Mouse (Mus musculus) megakaryocyte, embryonic 14.5 days (primary cell): ENCODE results near the gene Abcb9. TPM values are rescaled to one million over a fixed set of nuclear protein-coding genes. Genes with fewer than 3 reads are reported as not detected.

Experiments
- H3K27me3 ChIP-seq: replicated peaks from 2 replicates; pipeline ENCODE3; 2012; ENCODE audit warnings: inconsistent platforms
- H3K36me3 ChIP-seq: replicated peaks from 2 replicates; pipeline ENCODE3; 2012; ENCODE audit warnings: low read length, inconsistent platforms, mixed read lengths
- H3K4me1 ChIP-seq: 2 replicates; pipeline ENCODE4 v1.6.1; 2012; ENCODE audit warnings: inconsistent platforms
- H3K4me3 ChIP-seq: replicated peaks from 2 replicates; pipeline ENCODE3; 2012; ENCODE audit warnings: moderate library complexity, mild to moderate bottlenecking, inconsistent platforms
- H3K9me3 ChIP-seq: 2 replicates; pipeline ENCODE4 v1.6.1; 2012; ENCODE audit warnings: inconsistent platforms
- FLI1 ChIP-seq: IDR thresholded peaks from 2 replicates; pipeline ENCODE4 v1.6.1; 2012; ENCODE audit warnings: low read length, inconsistent platforms, mixed read lengths
- GATA1 ChIP-seq: IDR thresholded peaks from 3 replicates; pipeline ENCODE4 v1.6.1; 2012; ENCODE audit warnings: mixed read lengths, low read length, inconsistent platforms, borderline replicate concordance
- polyA plus RNA-seq: library from polyadenylated mRNA; stranded (reverse); fragments of >175 nt; gene quantifications from 2 replicates; pipeline ENCODE4 v1.2.3, GENCODE M21; 2012; ENCODE audit warnings: low replicate concordance; ENCODE audit not compliant: insufficient read depth

The Abcb9 gene
- polyA plus RNA-seq, 1 experiment, result 23.8 TPM

DNA sequence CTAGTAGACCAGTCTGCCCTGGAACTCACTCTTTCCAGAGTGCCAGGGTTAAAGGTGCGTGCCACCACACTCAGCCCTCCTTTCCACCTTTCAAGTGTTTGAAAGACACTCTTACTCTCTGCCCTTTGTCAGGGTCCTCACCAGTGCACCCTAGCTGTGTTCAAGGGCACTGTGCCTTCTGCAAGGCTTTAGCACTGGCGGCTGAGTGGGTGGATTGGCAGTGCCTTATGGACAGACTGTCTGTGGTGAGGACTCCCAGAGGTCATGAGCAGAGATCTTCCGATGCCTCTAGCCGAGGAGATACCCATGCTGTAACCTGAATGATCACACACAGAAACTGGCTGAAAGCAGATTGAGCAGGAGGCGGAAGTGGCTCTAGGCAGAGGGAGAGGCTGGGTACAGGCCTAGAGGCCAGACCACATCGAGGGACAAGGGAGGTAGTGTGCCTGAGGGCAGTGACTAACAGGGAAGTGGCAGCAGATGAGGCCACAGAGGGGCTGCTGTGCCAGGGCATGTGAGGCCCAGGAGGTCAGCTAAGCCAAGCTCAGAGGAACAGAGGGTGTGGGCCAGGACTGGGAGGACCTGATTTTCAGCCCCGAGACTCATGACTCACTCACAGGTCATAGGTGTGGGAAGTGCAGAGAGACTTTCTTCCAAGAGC lies 48.7 kb downstream of the Abcb9 start:
- peaks cover 34% of the 10 kb centered on the region for H3K36me3 ChIP-seq
- peak overlapping the region; percentile 77 for H3K4me3 ChIP-seq
- no peaks in the 10 kb centered on the region for H3K9me3 ChIP-seq
- H3K4me1 ChIP-seq, result peaks cover 98% of the 10 kb centered on the region
- TF ChIP-seq GATA1, result no peak
- TF ChIP-seq FLI1, result no peak
- no peaks in the 10 kb centered on the region for H3K27me3 ChIP-seq

DNA sequence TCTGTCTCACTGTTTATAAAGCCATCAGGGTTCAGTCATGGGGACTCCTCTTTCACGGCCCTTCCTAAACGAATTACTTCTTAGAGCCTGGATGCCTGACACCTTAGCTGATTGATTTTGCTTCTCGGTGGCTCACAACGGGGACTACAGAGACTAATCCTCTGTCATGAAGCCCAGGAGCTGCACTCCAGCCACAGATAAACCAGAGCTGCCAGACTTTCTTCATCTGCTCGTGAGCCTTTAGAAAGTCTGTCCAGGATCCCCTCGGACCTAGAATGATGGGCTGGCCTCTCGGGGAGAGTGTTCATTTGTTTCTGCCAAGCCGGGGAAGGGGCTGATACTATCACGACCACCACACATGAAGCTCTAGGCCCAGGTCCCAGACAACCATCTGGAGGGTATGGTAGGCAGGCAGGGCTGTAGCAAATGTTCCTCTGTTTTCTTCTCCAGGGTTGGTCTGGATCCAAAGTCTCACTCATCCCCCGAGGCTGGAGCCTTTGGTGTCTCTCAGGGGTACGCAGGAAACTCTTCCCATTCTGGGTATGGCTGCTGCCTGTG lies 50.1 kb downstream of the Abcb9 start:
- H3K27me3 ChIP-seq, result no peaks in the 10 kb centered on the region
- H3K9me3 ChIP-seq, result no peaks in the 10 kb centered on the region
- no peak for TF ChIP-seq FLI1
- no peak for TF ChIP-seq GATA1
- H3K4me1 ChIP-seq, result peaks cover 93% of the 10 kb centered on the region
- no peak overlapping the region for H3K4me3 ChIP-seq
- H3K36me3 ChIP-seq, result peaks cover 40% of the 10 kb centered on the region

DNA sequence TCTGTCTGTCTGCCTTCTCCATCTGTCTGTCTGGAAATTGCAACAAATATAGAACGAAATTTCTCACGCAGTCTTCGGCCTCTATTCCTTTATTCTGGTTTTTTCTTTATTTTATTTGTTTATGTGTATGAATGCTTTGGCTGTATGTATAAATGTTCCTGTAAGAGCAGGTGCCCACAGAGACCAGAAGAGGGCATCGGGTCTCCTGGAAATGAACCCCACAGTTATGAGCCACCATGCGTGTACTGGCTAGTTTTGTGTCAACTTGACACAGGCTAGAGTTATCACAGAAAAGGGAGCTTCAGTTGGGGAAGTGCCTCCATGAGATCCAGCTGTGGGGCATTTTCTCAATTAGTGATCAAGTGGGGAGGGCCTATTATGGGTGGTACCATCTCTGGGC lies 51.6 kb downstream of the Abcb9 start:
- TF ChIP-seq FLI1, result no peak
- no peak for TF ChIP-seq GATA1
- Histone ChIP-seq H3K9me3 (no peaks in the 10 kb centered on the region), H3K4me3 (peak overlapping the region; percentile 86), H3K27me3 (no peaks in the 10 kb centered on the region), H3K36me3 (peaks cover 45% of the 10 kb centered on the region), H3K4me1 (peaks cover 89% of the 10 kb centered on the region)

DNA sequence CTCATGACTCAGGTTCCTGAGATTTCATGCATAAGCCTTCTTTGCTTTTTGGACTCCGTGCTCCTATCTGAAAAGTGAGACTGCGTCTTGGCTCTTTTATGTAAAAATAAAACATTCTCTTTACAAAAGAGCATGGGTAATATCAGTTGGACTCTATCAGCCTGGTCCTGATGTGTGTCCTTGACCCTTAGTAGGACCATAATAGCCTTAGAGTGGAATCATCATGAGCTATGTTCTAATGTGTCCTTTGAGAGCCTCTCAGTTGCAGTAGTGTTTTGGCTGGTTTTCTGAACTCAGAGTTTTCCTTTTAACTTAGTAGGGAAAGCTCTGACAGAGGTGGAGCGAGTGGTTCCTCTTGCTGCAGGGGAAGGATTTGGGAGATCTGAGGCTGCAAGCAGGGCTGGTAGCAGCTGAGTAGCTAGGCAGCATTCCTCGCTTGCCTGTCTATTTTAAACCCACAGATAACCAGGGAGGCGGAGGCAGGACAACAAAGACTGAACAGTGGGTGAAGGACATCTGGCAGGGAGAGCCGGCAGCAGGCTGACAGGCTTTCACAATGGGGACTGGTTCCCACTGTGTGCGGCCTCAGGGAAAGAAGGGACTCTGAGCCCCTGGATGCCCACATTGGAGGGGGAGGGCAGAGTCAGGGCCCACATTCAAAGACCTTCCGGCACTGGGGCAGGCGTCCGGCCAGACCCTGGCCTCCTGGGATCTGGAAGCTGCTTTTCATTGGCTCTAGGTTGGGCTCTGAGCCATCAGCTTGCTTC lies 52.2 kb downstream of the Abcb9 start:
- Histone ChIP-seq H3K9me3 (no peaks in the 10 kb centered on the region), H3K27me3 (no peaks in the 10 kb centered on the region), H3K4me3 (peak overlapping the region; percentile 86), H3K36me3 (peaks cover 44% of the 10 kb centered on the region), H3K4me1 (peaks cover 88% of the 10 kb centered on the region)
- TF ChIP-seq FLI1 (no peak), GATA1 (no peak)

DNA sequence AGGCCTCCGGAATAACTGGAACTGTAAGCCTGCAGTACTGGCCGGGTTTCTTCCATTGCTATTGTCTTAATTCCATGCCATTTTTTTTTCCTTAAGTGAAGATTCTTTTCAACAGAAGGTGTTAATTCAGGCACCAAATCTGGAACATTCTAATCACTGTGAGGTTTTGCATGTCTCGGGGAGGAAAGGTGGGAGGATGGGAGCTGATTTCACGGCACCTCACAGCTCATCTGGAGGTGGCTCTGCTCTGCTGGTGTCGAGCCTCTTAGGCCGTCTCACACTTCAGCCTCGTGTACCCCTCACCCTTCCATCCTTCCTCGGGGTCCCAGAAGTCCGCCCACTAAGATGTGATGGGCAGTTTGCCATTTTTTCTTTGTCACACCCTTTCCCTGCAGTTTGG lies 54.5 kb downstream of the Abcb9 start:
- Histone ChIP-seq H3K4me1 (peaks cover 84% of the 10 kb centered on the region), H3K36me3 (peaks cover 25% of the 10 kb centered on the region), H3K27me3 (no peaks in the 10 kb centered on the region), H3K4me3 (no peak overlapping the region), H3K9me3 (no peaks in the 10 kb centered on the region)
- no peak for TF ChIP-seq FLI1
- no peak for TF ChIP-seq GATA1

DNA sequence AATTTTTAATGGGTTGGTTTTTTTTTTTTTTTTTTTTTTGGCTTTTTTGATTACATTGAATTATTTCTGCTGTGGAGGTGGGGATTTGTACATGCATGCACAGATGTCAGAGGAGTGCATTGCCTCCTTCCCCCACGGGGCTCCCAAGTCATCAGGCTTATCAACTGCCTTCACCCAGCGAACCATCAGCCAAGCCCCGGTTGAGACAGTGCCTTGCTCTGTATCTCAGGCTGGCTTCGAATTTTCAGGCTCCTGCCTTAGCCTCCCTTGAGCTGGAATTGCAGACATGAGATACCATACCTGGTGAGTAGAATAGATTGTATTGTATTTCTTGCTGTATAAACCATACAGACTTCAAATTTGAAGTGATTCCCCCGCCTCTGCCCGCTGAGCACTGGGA lies 56.0 kb downstream of the Abcb9 start:
- TF ChIP-seq GATA1, result no peak
- no peak for TF ChIP-seq FLI1
- no peak overlapping the region for H3K4me3 ChIP-seq
- H3K4me1 ChIP-seq, result peaks cover 84% of the 10 kb centered on the region
- peaks cover 14% of the 10 kb centered on the region for H3K36me3 ChIP-seq
- no peaks in the 10 kb centered on the region for H3K27me3 ChIP-seq
- H3K9me3 ChIP-seq, result no peaks in the 10 kb centered on the region

DNA sequence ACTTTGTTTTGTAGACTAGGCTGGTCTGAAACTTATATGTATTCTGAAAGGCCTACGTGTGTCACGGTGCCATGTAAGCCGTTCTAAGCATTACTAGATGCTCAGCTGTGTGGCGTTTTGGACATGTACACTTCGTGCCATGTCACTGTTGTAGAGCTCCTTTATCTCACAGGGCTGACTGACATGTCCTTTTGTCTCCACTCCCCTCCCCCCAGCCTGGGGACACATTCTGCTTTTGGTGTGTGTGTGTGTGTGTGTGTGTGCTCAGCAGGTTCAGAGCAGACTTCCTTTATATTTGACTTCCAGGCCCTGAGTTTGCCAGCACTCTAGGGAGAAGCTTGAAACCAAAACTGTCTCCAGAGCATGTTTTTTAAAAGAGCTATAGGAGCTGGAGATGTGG lies 58.8 kb downstream of the Abcb9 start:
- Histone ChIP-seq H3K4me1 (peaks cover 77% of the 10 kb centered on the region), H3K36me3 (peaks cover 11% of the 10 kb centered on the region), H3K4me3 (peak overlapping the region; percentile 71), H3K9me3 (no peaks in the 10 kb centered on the region), H3K27me3 (no peaks in the 10 kb centered on the region)
- TF ChIP-seq GATA1 (no peak), FLI1 (no peak)

DNA sequence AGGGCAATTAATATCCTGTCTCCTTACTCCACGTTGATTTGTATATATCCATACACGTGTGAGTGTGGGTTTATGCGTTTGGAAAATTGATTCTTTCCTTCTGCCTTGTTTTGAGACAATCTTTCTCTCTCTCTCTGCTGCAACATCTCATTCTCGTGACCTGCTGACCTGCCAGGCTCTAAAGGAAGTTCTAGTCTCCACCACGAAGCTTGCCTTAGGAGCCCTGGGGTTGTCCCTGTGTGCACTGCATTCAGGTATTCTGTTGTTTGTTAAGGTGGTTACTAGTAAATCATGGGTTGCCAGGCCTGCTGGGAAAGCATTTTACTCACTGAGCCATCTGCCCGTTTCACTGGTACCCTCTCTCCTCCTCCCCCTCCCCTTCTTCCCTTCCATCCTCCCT lies 59.3 kb downstream of the Abcb9 start:
- no peaks in the 10 kb centered on the region for H3K27me3 ChIP-seq
- H3K4me3 ChIP-seq, result peak overlapping the region; percentile 20
- no peaks in the 10 kb centered on the region for H3K9me3 ChIP-seq
- peaks cover 75% of the 10 kb centered on the region for H3K4me1 ChIP-seq
- TF ChIP-seq FLI1 (no peak), GATA1 (no peak)
- H3K36me3 ChIP-seq, result peaks cover 9% of the 10 kb centered on the region

DNA sequence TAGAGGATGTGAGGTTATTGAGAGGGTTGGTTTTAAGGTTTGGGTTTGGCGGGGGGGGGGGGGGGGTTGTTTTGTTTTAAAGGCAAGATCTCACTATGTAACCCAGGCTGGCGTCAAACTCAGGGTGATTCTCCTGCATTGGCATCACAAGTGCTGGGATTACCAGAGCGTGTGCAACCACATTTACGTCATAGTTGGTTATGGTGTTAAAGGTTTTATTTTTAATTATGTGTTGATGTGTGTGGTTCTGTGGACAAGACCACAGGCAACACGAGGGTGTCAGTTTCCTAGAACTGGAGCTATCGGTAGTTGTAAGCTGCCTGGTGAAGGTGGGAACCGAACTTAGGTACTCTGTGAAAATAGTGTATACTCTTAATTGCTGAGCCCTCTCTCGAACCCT lies 59.8 kb downstream of the Abcb9 start:
- Histone ChIP-seq H3K4me3 (no peak overlapping the region), H3K4me1 (peaks cover 71% of the 10 kb centered on the region), H3K27me3 (no peaks in the 10 kb centered on the region), H3K36me3 (peaks cover 5% of the 10 kb centered on the region), H3K9me3 (no peaks in the 10 kb centered on the region)
- TF ChIP-seq FLI1 (no peak), GATA1 (no peak)

DNA sequence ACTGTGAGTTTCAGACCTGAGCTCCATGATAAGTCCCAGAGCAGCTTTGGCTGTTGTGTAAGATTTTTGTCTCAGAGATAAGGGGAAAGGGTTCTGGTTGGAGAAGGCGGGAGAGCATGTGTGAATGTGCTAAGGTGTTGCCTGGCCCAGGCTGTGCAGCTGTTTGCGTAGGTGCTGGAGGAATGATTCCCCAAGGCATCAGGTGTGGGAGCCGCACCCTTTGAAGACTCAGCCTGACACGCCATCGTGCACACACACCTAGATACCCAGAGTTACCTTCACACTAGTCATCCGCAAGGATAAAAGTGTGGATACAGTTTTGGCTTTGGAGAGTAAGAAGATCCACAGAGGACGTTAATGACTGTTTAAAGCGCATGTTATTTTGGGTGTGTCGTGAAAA lies 60.2 kb downstream of the Abcb9 start:
- peak overlapping the region; percentile 50 for H3K4me3 ChIP-seq
- peaks cover 8% of the 10 kb centered on the region for H3K36me3 ChIP-seq
- H3K27me3 ChIP-seq, result no peaks in the 10 kb centered on the region
- H3K4me1 ChIP-seq, result peaks cover 72% of the 10 kb centered on the region
- H3K9me3 ChIP-seq, result no peaks in the 10 kb centered on the region
- TF ChIP-seq FLI1 (no peak), GATA1 (no peak)
